Mouse (Mus musculus) embryonic facial prominence, embryonic 11.5 days (tissue): ENCODE data around the gene Nr2f2. TPM values are rescaled to one million over a fixed set of nuclear protein-coding genes. Genes with fewer than 3 reads are reported as not detected.
A peak's percentile ranks its signal among the peaks of the same experiment; 100 is the strongest.

Experiments used
- ATAC-seq: fragments of 200-750 bp; cut with Nextera tagmentation; replicated peaks from 2 replicates; pipeline ENCODE4 v1.8.0; 2017; ENCODE audit warnings: low read depth; ENCODE audit not compliant: insufficient number of reproducible peaks, low FRiP score, low TSS enrichment
- DNase-seq: peaks from one replicate; pipeline ENCODE4 v3.0.0-alpha.2; 2015; ENCODE audit warnings: low spot score
- H3K27ac ChIP-seq: fragments of 300-500 bp; sonication (generic); replicated peaks from 2 replicates; pipeline ENCODE4 v1.5.1; 2014; ENCODE audit warnings: mild to moderate bottlenecking, low read depth, low read length, control low read depth
- H3K27me3 ChIP-seq: fragments of 300-500 bp; sonication (generic); 2 replicates; pipeline ENCODE4 v1.6.1; 2014; ENCODE audit warnings: mild to moderate bottlenecking, low read length, moderate library complexity, mixed read lengths; ENCODE audit not compliant: control insufficient read depth, insufficient read depth
- H3K36me3 ChIP-seq: fragments of 300-500 bp; sonication (generic); replicated peaks from 2 replicates; pipeline ENCODE4 v1.6.1; 2014; ENCODE audit warnings: low read depth, mild to moderate bottlenecking, low read length, moderate library complexity, mixed read lengths; ENCODE audit not compliant: control insufficient read depth, insufficient read depth
- H3K4me1 ChIP-seq: fragments of 300-500 bp; sonication (generic); 2 replicates; pipeline ENCODE4 v1.6.1; 2014; ENCODE audit warnings: low read length, mixed read lengths; ENCODE audit not compliant: control insufficient read depth, insufficient read depth
- H3K4me2 ChIP-seq: fragments of 300-500 bp; sonication (generic); 2 replicates; pipeline ENCODE4 v1.6.1; 2014; ENCODE audit warnings: low read depth, mild to moderate bottlenecking, control low read depth, low read length, moderate library complexity
- H3K4me3 ChIP-seq: fragments of 300-500 bp; sonication (generic); 2 replicates; pipeline ENCODE4 v1.5.1; 2014; ENCODE audit warnings: low read depth, low read length, control low read depth
- H3K9ac ChIP-seq: fragments of 300-500 bp; sonication (generic); replicated peaks from 2 replicates; pipeline ENCODE4 v1.6.1; 2014; ENCODE audit warnings: mild to moderate bottlenecking, control low read depth, low read length
- H3K9me3 ChIP-seq: fragments of 300-500 bp; sonication (generic); replicated peaks from 2 replicates; pipeline ENCODE4 v1.6.1; 2016; ENCODE audit warnings: mild to moderate bottlenecking, low read length, inconsistent platforms, mixed read lengths; ENCODE audit not compliant: control insufficient read depth
- WGBS: fragments of 180-500 bp; shearing (Covaris S2); extraction: QIAGEN DNeasy Blood & Tissue Kit; methylation state at CpG from one replicate; pipeline ENCODE4 v1.1.7; 2014; 5-methylcytosine and 5-hydroxymethylcytosine counted together
- polyA plus RNA-seq: library from polyadenylated mRNA; unstranded; fragments of >200 nt; fragmentation: Nextera tagmentation; extraction: Ambion mirVana; gene quantifications from 2 replicates; pipeline ENCODE4 v1.2.1, GENCODE M21; 2014

Nr2f2 gene
- polyA plus RNA-seq, 1 experiment from 2014 or later, result 114 TPM

GRCm38 (mm10) chr7:70369731-70370551 is 3.4 kb upstream of the Nr2f2 start:
- Histone ChIP-seq H3K4me1 (peaks cover 6% of the 10 kb centered on the region; the same call in 1 of the 2 replicates), H3K36me3 (no peaks in the 10 kb centered on the region), H3K27me3 (peaks cover 13% of the 10 kb centered on the region), H3K27ac (peak overlapping the region; percentile 64), H3K9me3 (no peaks in the 10 kb centered on the region), H3K4me3 (peak overlapping the region; percentile 34), H3K4me2 (peak overlapping the region; percentile 59), H3K9ac (peak overlapping the region; percentile 57)
- WGBS, result under 1% methylated on average over 47 of the region's 47 CpGs
- peak; percentile 27 for DNase-seq
- no peak for ATAC-seq

GRCm38 (mm10) chr7:70369061-70369730 is 2.7 kb upstream of the Nr2f2 start:
- Histone ChIP-seq H3K4me2 (peak overlapping the region; percentile 59), H3K9me3 (no peaks in the 10 kb centered on the region), H3K4me3 (peak overlapping the region; percentile 34), H3K36me3 (no peaks in the 10 kb centered on the region), H3K4me1 (peaks cover 6% of the 10 kb centered on the region; the same call in 1 of the 2 replicates), H3K27me3 (peaks cover 13% of the 10 kb centered on the region), H3K9ac (peak overlapping the region; percentile 57), H3K27ac (peak overlapping the region; percentile 64)
- DNase-seq (peak; percentile 65), ATAC-seq (peak; percentile 61; the same call in 1 of the 2 replicates)
- 1% methylated on average over 37 of the region's 37 CpGs for WGBS

GRCm38 (mm10) chr7:70368751-70369060 is 2.2 kb upstream of the Nr2f2 start:
- WGBS, result 12% methylated on average over 4 of the region's 4 CpGs
- DNase-seq, result peak; percentile 26

GRCm38 (mm10) chr7:70368268-70368655 is 1.7 kb upstream of the Nr2f2 start:
- ATAC-seq, result no peak
- no peak overlapping the region; the same call in 1 of the 2 replicates for H3K9ac ChIP-seq
- peak overlapping the region; percentile 34; the same call in 1 of the 2 replicates for H3K4me3 ChIP-seq
- peaks cover 13% of the 10 kb centered on the region for H3K27me3 ChIP-seq
- H3K4me2 ChIP-seq, result peak overlapping the region; percentile 41
- no peaks in the 10 kb centered on the region for H3K36me3 ChIP-seq
- H3K27ac ChIP-seq, result no peak overlapping the region
- no peaks in the 10 kb centered on the region for H3K9me3 ChIP-seq
- DNase-seq, result peak; percentile 18
- WGBS, result 12% methylated on average over 6 of the region's 6 CpGs
- H3K4me1 ChIP-seq, result peaks cover 6% of the 10 kb centered on the region; the same call in 1 of the 2 replicates

More at GRCm38 (mm10) chr7:70368751-70369060, 2.2 kb upstream of the Nr2f2 start:
- no peaks in the 10 kb centered on the region for H3K9me3 ChIP-seq
- H3K4me1 ChIP-seq, result peaks cover 6% of the 10 kb centered on the region; the same call in 1 of the 2 replicates
- peaks cover 13% of the 10 kb centered on the region for H3K27me3 ChIP-seq
- ATAC-seq, result no peak
- H3K4me2 ChIP-seq, result peak overlapping the region; percentile 59
- H3K4me3 ChIP-seq, result peak overlapping the region; percentile 34
- H3K27ac ChIP-seq, result peak overlapping the region; percentile 64
- H3K36me3 ChIP-seq, result no peaks in the 10 kb centered on the region
- peak overlapping the region; percentile 57 for H3K9ac ChIP-seq

GRCm38 (mm10) chr7:70367591-70368267 is 1.2 kb upstream of the Nr2f2 start:
- WGBS, result 7% methylated on average over 16 of the region's 16 CpGs
- no peaks in the 10 kb centered on the region for H3K9me3 ChIP-seq
- ATAC-seq (no peak), DNase-seq (peak; percentile 48)
- H3K4me3 ChIP-seq, result peak overlapping the region; percentile 22
- H3K36me3 ChIP-seq, result no peaks in the 10 kb centered on the region
- H3K4me1 ChIP-seq, result peaks cover 6% of the 10 kb centered on the region; the same call in 1 of the 2 replicates
- H3K9ac ChIP-seq, result no peak overlapping the region; the same call in 1 of the 2 replicates
- H3K27me3 ChIP-seq, result peaks cover 13% of the 10 kb centered on the region
- H3K27ac ChIP-seq, result 0 out of 2 replicates have a peak overlapping the region, but pooled peaks have one; percentile 20
- H3K4me2 ChIP-seq, result peak overlapping the region; percentile 41

- H3K4me1 ChIP-seq, result peaks cover 6% of the 10 kb centered on the region; the same call in 1 of the 2 replicates
- peaks cover 11% of the 10 kb centered on the region for H3K27me3 ChIP-seq
Observed at GRCm38 (mm10) chr7:70366808-70367095, 217 bp upstream of the Nr2f2 start.

GRCm38 (mm10) chr7:70365401-70365811 is 1.1 kb downstream of the Nr2f2 start:
- Histone ChIP-seq H3K27ac (peak overlapping the region; percentile 75), H3K4me3 (peak overlapping the region; percentile 41), H3K36me3 (no peaks in the 10 kb centered on the region), H3K4me1 (peaks cover 5% of the 10 kb centered on the region; the same call in 1 of the 2 replicates), H3K9me3 (no peaks in the 10 kb centered on the region), H3K9ac (peak overlapping the region; percentile 58), H3K27me3 (peaks cover 11% of the 10 kb centered on the region), H3K4me2 (peak overlapping the region; percentile 25)
- no peak for ATAC-seq
- under 1% methylated on average over 17 of the region's 17 CpGs for WGBS
- peak; percentile 65 for DNase-seq

More at GRCm38 (mm10) chr7:70366808-70367095, 217 bp upstream of the Nr2f2 start:
- Histone ChIP-seq H3K9ac (peak overlapping the region; percentile 58), H3K4me2 (peak overlapping the region; percentile 25), H3K36me3 (no peaks in the 10 kb centered on the region), H3K4me3 (peak overlapping the region; percentile 41), H3K27ac (peak overlapping the region; percentile 75; the same call in 1 of the 2 replicates), H3K9me3 (no peaks in the 10 kb centered on the region)
- ATAC-seq (no peak), DNase-seq (no peak)
- 0% methylated on average over 1 of the region's 1 CpGs for WGBS
